Mouse (Mus musculus): ENCODE results near the gene Swi5.

DNA sequence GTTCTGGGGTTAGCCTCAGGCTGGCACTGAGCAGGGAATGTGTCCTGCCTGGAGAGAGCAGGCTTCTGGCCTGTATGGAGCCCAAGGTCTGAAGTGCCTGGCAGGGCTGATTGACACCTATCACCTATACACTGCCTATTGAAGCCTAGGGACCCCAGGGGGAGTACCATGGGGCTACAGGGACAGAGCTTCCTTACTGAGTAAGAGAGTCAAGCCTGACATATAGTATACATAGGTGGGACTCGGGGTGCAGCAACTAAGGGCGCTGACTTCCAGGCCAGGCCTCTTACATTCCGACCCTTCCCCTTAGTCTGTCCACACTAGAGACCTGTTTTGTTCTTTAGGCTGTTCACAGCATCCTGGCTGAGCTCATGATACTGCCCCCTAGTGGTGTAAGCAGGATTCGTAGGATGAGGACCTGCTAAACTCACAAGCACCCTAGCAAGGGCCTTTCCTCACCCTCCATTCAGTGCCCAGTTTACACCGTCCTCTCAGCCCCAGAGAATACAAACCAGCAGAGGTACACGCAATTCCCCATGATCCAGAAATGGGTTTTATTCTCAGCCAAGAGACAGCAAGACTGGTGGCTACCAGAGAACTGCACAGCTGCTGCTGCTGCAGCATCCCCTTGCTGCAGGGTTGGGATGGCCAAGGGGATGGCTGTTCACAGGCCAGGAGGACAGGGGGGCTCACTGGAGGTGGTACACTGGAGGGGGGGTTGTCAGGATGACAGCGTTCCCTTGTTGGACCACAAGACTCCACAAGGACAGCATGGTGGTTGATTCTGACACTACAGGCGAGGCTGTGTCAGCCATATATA, 20.3 kb upstream of the Swi5 start:
- peak; percentile 84 for TF ChIP-seq CTCF (IDR thresholded peaks at IDR 0.05; ENCODE audit: low read depth, low read length)
- no peak for TF ChIP-seq GATA2 (IDR thresholded peaks at IDR 0.05; ENCODE audit: borderline replicate concordance, low read depth, low read length)
